Mouse (Mus musculus) E14TG2a.4 (cell line): ENCODE data around the gene Jmjd8.

Experiments used
- CTCF ChIP-seq: conservative IDR thresholded peaks from 2 replicates; pipeline ENCODE4 v1.5.1; 2014; ENCODE audit warnings: low read length
- NANOG ChIP-seq: IDR thresholded peaks from 2 replicates; pipeline ENCODE4 v1.6.1; 2014; ENCODE audit warnings: borderline replicate concordance, low read length, mixed read lengths

- TF ChIP-seq CTCF: no peak
- TF ChIP-seq NANOG: no peak
Measured at GRCm38 (mm10) chr17:25860229-25860628, 31.6 kb downstream of the Jmjd8 start.
